Mouse (Mus musculus) liver, postnatal 0 days (tissue): ENCODE data around the gene Slc7a7.

ENCODE experiments used
- CTCF ChIP-seq: sonication (generic); IDR thresholded peaks from 2 replicates; pipeline ENCODE4 v1.5.1; 2016; ENCODE audit warnings: antibody characterized with exemption, low read depth
- EP300 ChIP-seq: IDR thresholded peaks from 2 replicates; pipeline ENCODE4 v1.6.1; 2016; ENCODE audit warnings: antibody characterized with exemption, low read depth, mild to moderate bottlenecking

GRCm38 (mm10) chr14:54442548-54442947 is 25.0 kb upstream of the Slc7a7 start:
- TF ChIP-seq CTCF (no peak), EP300 (no peak)
